40 mouse cellular contexts compared by ENCODE assay signal in genomic region chr7:19719200-19719599, GRCm38 (mm10). TPM values are rescaled to one million over a fixed set of nuclear protein-coding genes. Genes with fewer than 3 reads are reported as not detected.
"Had no signal": no experiment of that assay in that cellular context is flagged by ENCODE, and none has a peak within 500 bp of the region (broad histone marks: within the 10 kb centered on the region; RNA-seq: fewer than 3 reads in every experiment).

No protein-coding gene starts in this region.

- DNase-seq: left cerebral cortex, postnatal 4 days; liver; liver, embryonic 13.5 days; liver, postnatal 0 days; lung, adult 18-20 months; lung, adult 2 months; lung, embryonic 14.5 days; lung, postnatal 10 days; lung, postnatal 14 days; lung, postnatal 36 days; lung, postnatal 4 days; midbrain, embryonic 14.5 days had no signal

- H3K4me3 ChIP-seq: limb, embryonic 10.5 days; limb, embryonic 12.5 days; limb, embryonic 13.5 days; limb, embryonic 15.5 days; liver, embryonic 12.5 days; liver, embryonic 13.5 days; liver, embryonic 15.5 days; lung, embryonic 15.5 days; megakaryocyte, embryonic 14.5 days; midbrain, embryonic 10.5 days; midbrain, embryonic 12.5 days; midbrain, embryonic 13.5 days; midbrain, embryonic 15.5 days; myocyte; neural tube, embryonic 12.5 days had no signal

- H3K27me3 ChIP-seq: limb, embryonic 12.5 days; limb, embryonic 13.5 days; limb, embryonic 15.5 days; liver, embryonic 12.5 days; liver, embryonic 13.5 days; liver, embryonic 15.5 days; lung, embryonic 15.5 days; midbrain, embryonic 12.5 days; midbrain, embryonic 13.5 days; midbrain, embryonic 15.5 days; neural tube, embryonic 12.5 days had no signal

- H3K27ac ChIP-seq: limb, embryonic 10.5 days; limb, embryonic 12.5 days; limb, embryonic 13.5 days; limb, embryonic 15.5 days; liver, embryonic 12.5 days; liver, embryonic 13.5 days; liver, embryonic 14.5 days; liver, embryonic 15.5 days; lung, embryonic 15.5 days; macrophage; midbrain, embryonic 10.5 days; midbrain, embryonic 12.5 days; midbrain, embryonic 13.5 days; midbrain, embryonic 15.5 days; neural tube, embryonic 12.5 days had no signal

RNA-seq across cellular contexts. Expression of gene Apoc1, which starts 26.7 kb away (rescaled TPM):
- polyA plus RNA-seq: myocyte had no signal

RNA-seq across cellular contexts. Expression of gene Nectin2, which starts 31.1 kb away (rescaled TPM):
- total RNA-seq: monocyte, adult 5-6 weeks had no signal

RNA-seq across cellular contexts. Expression of gene Apoc4, which starts 37.9 kb away (rescaled TPM):
- total RNA-seq: left cerebral cortex, postnatal 10 days; left cerebral cortex, postnatal 14 days; left cerebral cortex, postnatal 25 days; left cerebral cortex, postnatal 36 days; left cerebral cortex, postnatal 4 days; megakaryocyte progenitor cell, adult 5-6 weeks; megakaryocyte-erythroid progenitor cell, adult 5-6 weeks; midbrain, postnatal 0 days had no signal
- polyA plus RNA-seq: limb, embryonic 10.5 days; limb, embryonic 11.5 days; limb, embryonic 12.5 days; limb, embryonic 13.5 days; macrophage; midbrain, embryonic 10.5 days; midbrain, embryonic 11.5 days; midbrain, embryonic 13.5 days; midbrain, embryonic 14.5 days; midbrain, embryonic 15.5 days; midbrain, embryonic 16.5 days; midbrain, postnatal 0 days; myocyte; neural tube, embryonic 11.5 days; neural tube, embryonic 12.5 days had no signal
